Mouse (Mus musculus) Muller cell, postnatal 12 days (primary cell): Measurements from ENCODE around the gene Fam229a.
"Not testable (repeated sequence)": the region's sequence is repeated elsewhere in the genome, so short reads cannot be mapped to it uniquely, and the experiment has no call there.

Source experiments
- DNase-seq: peaks from one replicate; pipeline ENCODE4 v3.0.0-alpha.2; 2015; ENCODE audit errors: inconsistent ontology term

The Fam229a gene

GRCm38 (mm10) chr4:129518519-129518918 is 27.5 kb downstream of the Fam229a start:
- no peak for DNase-seq

- DNase-seq, result no peak
These were observed 34.3 kb downstream of the Fam229a start for GRCm38 (mm10) chr4:129525338-129525737.

DNA sequence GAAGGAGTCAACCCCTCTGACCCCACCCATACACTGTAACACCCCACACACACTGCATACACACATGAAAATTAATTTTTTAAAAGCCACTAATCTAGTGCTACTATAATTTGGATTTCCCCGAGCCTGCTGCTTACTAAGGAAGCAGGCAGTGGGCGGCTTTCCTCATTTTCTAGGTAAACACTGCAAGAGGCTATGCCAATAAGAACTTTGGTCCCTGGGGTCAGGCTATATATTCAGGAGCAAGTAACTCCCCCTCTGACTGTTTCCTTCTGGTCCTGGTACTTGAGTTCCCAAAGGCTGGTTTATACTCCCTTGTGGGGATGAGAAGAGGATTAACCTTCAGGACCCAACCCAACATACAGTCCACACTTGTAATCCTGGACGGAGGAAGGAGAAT is 34.9 kb downstream of the Fam229a start:
- DNase-seq, result no peak

DNA sequence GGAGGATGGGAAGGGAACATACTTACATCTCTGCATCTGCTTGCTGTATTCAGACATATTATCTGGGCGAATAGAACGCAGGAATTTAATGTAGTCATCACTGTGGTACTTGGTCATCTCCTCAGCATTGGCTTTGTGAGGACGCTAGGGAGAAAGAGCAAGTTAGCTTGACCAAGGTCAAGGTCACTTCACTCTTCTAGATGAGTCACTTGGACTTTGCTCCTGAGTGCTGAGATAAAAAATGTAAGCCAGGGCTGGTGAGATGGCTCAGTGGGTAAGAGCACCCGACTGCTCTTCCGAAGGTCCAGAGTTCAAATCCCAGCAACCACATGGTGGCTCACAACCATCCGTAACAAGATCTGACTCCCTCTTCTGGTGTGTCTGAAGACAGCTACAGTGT is 37.9 kb downstream of the Fam229a start:
- not testable (repeated sequence) for DNase-seq

GRCm38 (mm10) chr4:129540012-129540411 is 49.0 kb downstream of the Fam229a start:
- no peak for DNase-seq
